Mouse (Mus musculus): Measurements from ENCODE around the gene Wfdc6b. TPM values are rescaled to one million over a fixed set of nuclear protein-coding genes. Genes with fewer than 3 reads are reported as not detected.

Wfdc6b gene
- polyA plus RNA-seq, 1 experiment: not detected

GRCm38 (mm10) chr2:164621775-164622174 lies 8.5 kb downstream of the Wfdc6b start:
- no peak overlapping the region for H3K4me3 ChIP-seq (ENCODE audit: insufficient read depth, low read depth, low read length)
- H3K36me3 ChIP-seq (ENCODE audit: control insufficient read depth, insufficient read depth, low read length): no peaks in the 10 kb centered on the region
- H3K4me1 ChIP-seq (ENCODE audit: control insufficient read depth, insufficient read depth, low read length): no peaks in the 10 kb centered on the region
- DNase-seq: peak; percentile 8
- H3K27ac ChIP-seq (ENCODE audit: insufficient read depth, low read depth, low read length): no peak overlapping the region
- TF ChIP-seq CTCF (conservative IDR thresholded peaks at IDR 0.05; ENCODE audit: insufficient read depth, insufficient read length, low read depth, low read length) (no peak; the same call in 1 of the 2 replicates), POLR2A (IDR thresholded peaks at IDR 0.05; ENCODE audit: low read depth, low read length) (no peak)
- WGBS: 75% methylated on average over 4 of the region's 4 CpGs
- no peaks in the 10 kb centered on the region for H3K27me3 ChIP-seq (replicated peaks; ENCODE audit: control insufficient read depth, insufficient read depth, low read length)

- Histone ChIP-seq H3K4me1 (ENCODE audit: control insufficient read depth, insufficient read depth, low read length) (peaks cover 4% of the 10 kb centered on the region), H3K4me3 (ENCODE audit: insufficient read depth, low read depth, low read length) (no peak overlapping the region), H3K36me3 (ENCODE audit: control insufficient read depth, insufficient read depth, low read length) (no peaks in the 10 kb centered on the region), H3K27me3 (replicated peaks; ENCODE audit: control insufficient read depth, insufficient read depth, low read length) (no peaks in the 10 kb centered on the region), H3K27ac (ENCODE audit: insufficient read depth, low read depth, low read length) (no peak overlapping the region)
- TF ChIP-seq CTCF (conservative IDR thresholded peaks at IDR 0.05; ENCODE audit: insufficient read depth, insufficient read length, low read depth, low read length): 0 out of 2 replicates have a peak, but pooled peaks have one; percentile 5
- TF ChIP-seq POLR2A (IDR thresholded peaks at IDR 0.05; ENCODE audit: low read depth, low read length): no peak
- WGBS: 82% methylated on average over 9 of the region's 9 CpGs
- DNase-seq: no peak
Observed at GRCm38 (mm10) chr2:164635266-164635665, 21.9 kb downstream of the Wfdc6b start.

- 33% methylated on average over 3 of the region's 3 CpGs for WGBS
- H3K36me3 ChIP-seq (ENCODE audit: control insufficient read depth, insufficient read depth, low read length): no peaks in the 10 kb centered on the region
Observed at GRCm38 (mm10) chr2:164638696-164639095, 25.4 kb downstream of the Wfdc6b start, which contains the start of gene Wfdc16. Wfdc16 (minus strand) TSS chr2:164638796.

GRCm38 (mm10) chr2:164641129-164641528 lies 27.8 kb downstream of the Wfdc6b start:
- peaks cover 9% of the 10 kb centered on the region for H3K4me1 ChIP-seq (ENCODE audit: control insufficient read depth, insufficient read depth, low read length)
- H3K36me3 ChIP-seq (ENCODE audit: control insufficient read depth, insufficient read depth, low read length): no peaks in the 10 kb centered on the region
- DNase-seq: peak; percentile 53
- no peak for TF ChIP-seq POLR2A (IDR thresholded peaks at IDR 0.05; ENCODE audit: low read depth, low read length)
- TF ChIP-seq CTCF (conservative IDR thresholded peaks at IDR 0.05; ENCODE audit: insufficient read depth, insufficient read length, low read depth, low read length): no peak
- no peak overlapping the region for H3K4me3 ChIP-seq (ENCODE audit: insufficient read depth, low read depth, low read length)
- 32% methylated on average over 7 of the region's 7 CpGs for WGBS
- no peaks in the 10 kb centered on the region for H3K27me3 ChIP-seq (replicated peaks; ENCODE audit: control insufficient read depth, insufficient read depth, low read length)
- peak overlapping the region; percentile 22; the same call in 1 of the 2 replicates for H3K27ac ChIP-seq (ENCODE audit: insufficient read depth, low read depth, low read length)

More at GRCm38 (mm10) chr2:164638696-164639095, 25.4 kb downstream of the Wfdc6b start, which contains the start of gene Wfdc16:
- TF ChIP-seq CTCF (conservative IDR thresholded peaks at IDR 0.05; ENCODE audit: insufficient read depth, insufficient read length, low read depth, low read length): no peak
- no peak for TF ChIP-seq POLR2A (IDR thresholded peaks at IDR 0.05; ENCODE audit: low read depth, low read length)
- H3K4me1 ChIP-seq (ENCODE audit: control insufficient read depth, insufficient read depth, low read length): peaks cover 9% of the 10 kb centered on the region
- peak; percentile 34 for DNase-seq
- no peak within 1 kb of the TSS for H3K4me3 ChIP-seq (ENCODE audit: insufficient read depth, low read depth, low read length)
- H3K27me3 ChIP-seq (replicated peaks; ENCODE audit: control insufficient read depth, insufficient read depth, low read length): no peaks in the 10 kb centered on the region
- no peak within 1 kb of the TSS; the same call in 1 of the 2 replicates for H3K27ac ChIP-seq (ENCODE audit: insufficient read depth, low read depth, low read length)

GRCm38 (mm10) chr2:164641881-164642673 lies 28.8 kb downstream of the Wfdc6b start:
- Histone ChIP-seq H3K4me1 (ENCODE audit: control insufficient read depth, insufficient read depth, low read length) (peaks cover 9% of the 10 kb centered on the region), H3K4me3 (ENCODE audit: insufficient read depth, low read depth, low read length) (no peak overlapping the region), H3K27ac (ENCODE audit: insufficient read depth, low read depth, low read length) (no peak overlapping the region), H3K36me3 (ENCODE audit: control insufficient read depth, insufficient read depth, low read length) (no peaks in the 10 kb centered on the region), H3K27me3 (replicated peaks; ENCODE audit: control insufficient read depth, insufficient read depth, low read length) (no peaks in the 10 kb centered on the region)
- no peak for TF ChIP-seq CTCF (conservative IDR thresholded peaks at IDR 0.05; ENCODE audit: insufficient read depth, insufficient read length, low read depth, low read length)
- TF ChIP-seq POLR2A (IDR thresholded peaks at IDR 0.05; ENCODE audit: low read depth, low read length): no peak
- WGBS: 79% methylated on average over 13 of the region's 13 CpGs
- peak; percentile 5 for DNase-seq

- 17% methylated on average over 11 of the region's 11 CpGs for WGBS
- Histone ChIP-seq H3K27me3 (replicated peaks; ENCODE audit: control insufficient read depth, insufficient read depth, low read length) (no peaks in the 10 kb centered on the region), H3K4me1 (ENCODE audit: control insufficient read depth, insufficient read depth, low read length) (no peaks in the 10 kb centered on the region), H3K36me3 (ENCODE audit: control insufficient read depth, insufficient read depth, low read length) (no peaks in the 10 kb centered on the region), H3K27ac (ENCODE audit: insufficient read depth, low read depth, low read length) (no peak within 1 kb of the TSS), H3K4me3 (ENCODE audit: insufficient read depth, low read depth, low read length) (no peak within 1 kb of the TSS)
- peak; percentile 41 for DNase-seq
- TF ChIP-seq CTCF (conservative IDR thresholded peaks at IDR 0.05; ENCODE audit: insufficient read depth, insufficient read length, low read depth, low read length): peak; percentile 79
- no peak for TF ChIP-seq POLR2A (IDR thresholded peaks at IDR 0.05; ENCODE audit: low read depth, low read length)
Observed at GRCm38 (mm10) chr2:164655858-164656257, 42.5 kb downstream of the Wfdc6b start, which contains the start of gene Wfdc10. Wfdc10 (plus strand) TSS chr2:164656046.

GRCm38 (mm10) chr2:164656483-164656882 lies 43.2 kb downstream of the Wfdc6b start, which contains the start of gene Wfdc9:
Wfdc9 (minus strand) TSS chr2:164656583.
- H3K36me3 ChIP-seq (ENCODE audit: control insufficient read depth, insufficient read depth, low read length): no peaks in the 10 kb centered on the region
- no peak within 1 kb of the TSS for H3K4me3 ChIP-seq (ENCODE audit: insufficient read depth, low read depth, low read length)
- no peak for DNase-seq
- 86% methylated on average over 9 of the region's 9 CpGs for WGBS
- H3K27me3 ChIP-seq (replicated peaks; ENCODE audit: control insufficient read depth, insufficient read depth, low read length): no peaks in the 10 kb centered on the region
- H3K27ac ChIP-seq (ENCODE audit: insufficient read depth, low read depth, low read length): no peak within 1 kb of the TSS
- no peak for TF ChIP-seq CTCF (conservative IDR thresholded peaks at IDR 0.05; ENCODE audit: insufficient read depth, insufficient read length, low read depth, low read length)
- no peak for TF ChIP-seq POLR2A (IDR thresholded peaks at IDR 0.05; ENCODE audit: low read depth, low read length)
- no peaks in the 10 kb centered on the region for H3K4me1 ChIP-seq (ENCODE audit: control insufficient read depth, insufficient read depth, low read length)

Measured in kidney, adult 2 months (tissue).